Mouse (Mus musculus): ENCODE measurements at regions not wholly inside any gene's neighbourhood (a gene's known extent, or its start where the extent isn't known, plus 50 kb on each side); places are given as distances from the start of the nearest gene placed in this dataset.

- Histone ChIP-seq H3K27ac (replicated peaks) (no peak overlapping the region), H3K36me3 (no peaks in the 10 kb centered on the region), H3K27me3 (replicated peaks) (no peaks in the 10 kb centered on the region), H3K4me1 (no peaks in the 10 kb centered on the region), H3K4me3 (replicated peaks) (no peak overlapping the region), H3K9ac (replicated peaks) (no peak overlapping the region), H3K4me2 (no peak overlapping the region), H3K9me3 (replicated peaks) (no peaks in the 10 kb centered on the region)
- no peak for ATAC-seq (ENCODE audit: low FRiP score)
- 81% methylated on average over 17 of the region's 17 CpGs for WGBS
These were observed 63.1 kb downstream of the Gm11011 start for GRCm38 (mm10) chr2:169524429-169524828.

- ATAC-seq (ENCODE audit: low FRiP score): no peak
- Histone ChIP-seq H3K4me3 (replicated peaks) (no peak overlapping the region), H3K27ac (replicated peaks) (no peak overlapping the region), H3K27me3 (replicated peaks) (no peaks in the 10 kb centered on the region), H3K36me3 (no peaks in the 10 kb centered on the region), H3K4me2 (no peak overlapping the region), H3K9ac (replicated peaks) (no peak overlapping the region), H3K9me3 (replicated peaks) (no peaks in the 10 kb centered on the region), H3K4me1 (0 out of 2 replicates have a peak, but pooled peaks cover 4% of the 10 kb centered on the region)
- WGBS: 79% methylated on average over 9 of the region's 9 CpGs
These were observed 67.6 kb downstream of the Gm11011 start for GRCm38 (mm10) chr2:169519941-169520340.

- no peak for ATAC-seq (ENCODE audit: low FRiP score)
- H3K27ac ChIP-seq (replicated peaks): no peak overlapping the region
- WGBS: 75% methylated on average over 11 of the region's 11 CpGs
These were observed 72.2 kb downstream of the Gm11011 start for GRCm38 (mm10) chr2:169515350-169515749.

GRCm38 (mm10) chr2:169510741-169511140 lies 76.8 kb downstream of the Gm11011 start:
- H3K27ac ChIP-seq (replicated peaks): no peak overlapping the region
- H3K4me2 ChIP-seq: no peak overlapping the region
- H3K4me1 ChIP-seq: no peaks in the 10 kb centered on the region; the same call in 1 of the 2 replicates
- H3K9me3 ChIP-seq (replicated peaks): no peaks in the 10 kb centered on the region
- no peaks in the 10 kb centered on the region for H3K27me3 ChIP-seq (replicated peaks)
- no peak overlapping the region for H3K4me3 ChIP-seq (replicated peaks)
- no peak overlapping the region for H3K9ac ChIP-seq (replicated peaks)
- no peaks in the 10 kb centered on the region for H3K36me3 ChIP-seq
- no peak for ATAC-seq (ENCODE audit: low FRiP score)
- WGBS: 89% methylated on average over 2 of the region's 2 CpGs

More at GRCm38 (mm10) chr2:169515350-169515749, 72.2 kb downstream of the Gm11011 start:
- Histone ChIP-seq H3K4me1 (peaks cover 4% of the 10 kb centered on the region; the same call in 1 of the 2 replicates), H3K4me3 (replicated peaks) (no peak overlapping the region), H3K27me3 (replicated peaks) (no peaks in the 10 kb centered on the region), H3K9ac (replicated peaks) (no peak overlapping the region), H3K4me2 (no peak overlapping the region), H3K9me3 (replicated peaks) (no peaks in the 10 kb centered on the region), H3K36me3 (no peaks in the 10 kb centered on the region)

GRCm38 (mm10) chr2:169509406-169509805 lies 78.1 kb downstream of the Gm11011 start:
- no peak overlapping the region for H3K4me3 ChIP-seq (replicated peaks)
- no peak overlapping the region for H3K4me2 ChIP-seq
- no peak overlapping the region for H3K27ac ChIP-seq (replicated peaks)
- no peaks in the 10 kb centered on the region for H3K9me3 ChIP-seq (replicated peaks)
- ATAC-seq (ENCODE audit: low FRiP score): no peak
- no peaks in the 10 kb centered on the region for H3K27me3 ChIP-seq (replicated peaks)
- H3K4me1 ChIP-seq: no peaks in the 10 kb centered on the region; the same call in 1 of the 2 replicates
- WGBS: 75% methylated on average over 4 of the region's 4 CpGs
- H3K36me3 ChIP-seq: no peaks in the 10 kb centered on the region
- H3K9ac ChIP-seq (replicated peaks): no peak overlapping the region

- 52% methylated on average over 11 of the region's 11 CpGs for WGBS
- H3K9ac ChIP-seq (replicated peaks): no peak overlapping the region
- no peaks in the 10 kb centered on the region for H3K27me3 ChIP-seq (replicated peaks)
- H3K27ac ChIP-seq (replicated peaks): no peak overlapping the region
- no peaks in the 10 kb centered on the region for H3K36me3 ChIP-seq
- H3K4me1 ChIP-seq: peaks cover 14% of the 10 kb centered on the region
- ATAC-seq (ENCODE audit: low FRiP score): no peak
- no peak overlapping the region for H3K4me2 ChIP-seq
- no peak overlapping the region for H3K4me3 ChIP-seq (replicated peaks)
- H3K9me3 ChIP-seq (replicated peaks): no peaks in the 10 kb centered on the region
These were observed 83.0 kb downstream of the Gm11011 start for GRCm38 (mm10) chr2:169504416-169505057.

GRCm38 (mm10) chr2:169503598-169503958 lies 84.0 kb downstream of the Gm11011 start:
- 54% methylated on average over 6 of the region's 6 CpGs for WGBS
- no peaks in the 10 kb centered on the region for H3K9me3 ChIP-seq (replicated peaks)
- H3K27me3 ChIP-seq (replicated peaks): no peaks in the 10 kb centered on the region
- no peak overlapping the region for H3K4me2 ChIP-seq
- H3K36me3 ChIP-seq: no peaks in the 10 kb centered on the region
- peaks cover 14% of the 10 kb centered on the region for H3K4me1 ChIP-seq
- no peak overlapping the region for H3K4me3 ChIP-seq (replicated peaks)
- H3K27ac ChIP-seq (replicated peaks): no peak overlapping the region
- ATAC-seq (ENCODE audit: low FRiP score): no peak; the same call in 1 of the 2 replicates
- no peak overlapping the region for H3K9ac ChIP-seq (replicated peaks)

- no peaks in the 10 kb centered on the region for H3K27me3 ChIP-seq (replicated peaks)
These were observed 84.6 kb downstream of the Gm11011 start for GRCm38 (mm10) chr2:169502717-169503597.

GRCm38 (mm10) chr2:169501736-169502340 lies 85.7 kb downstream of the Gm11011 start:
- no peaks in the 10 kb centered on the region for H3K27me3 ChIP-seq (replicated peaks)
- no peak overlapping the region for H3K4me3 ChIP-seq (replicated peaks)
- no peak for ATAC-seq (ENCODE audit: low FRiP score)
- H3K4me2 ChIP-seq: no peak overlapping the region
- no peaks in the 10 kb centered on the region for H3K36me3 ChIP-seq
- H3K9ac ChIP-seq (replicated peaks): no peak overlapping the region
- H3K9me3 ChIP-seq (replicated peaks): no peaks in the 10 kb centered on the region
- H3K27ac ChIP-seq (replicated peaks): no peak overlapping the region
- H3K4me1 ChIP-seq: peaks cover 14% of the 10 kb centered on the region
- WGBS: 38% methylated on average over 11 of the region's 11 CpGs

More at GRCm38 (mm10) chr2:169502717-169503597, 84.6 kb downstream of the Gm11011 start:
- Histone ChIP-seq H3K9ac (replicated peaks) (no peak overlapping the region), H3K9me3 (replicated peaks) (no peaks in the 10 kb centered on the region), H3K4me2 (peak overlapping the region; percentile 42), H3K4me1 (peaks cover 14% of the 10 kb centered on the region), H3K27ac (replicated peaks) (no peak overlapping the region; the same call in 1 of the 2 replicates), H3K36me3 (no peaks in the 10 kb centered on the region), H3K4me3 (replicated peaks) (no peak overlapping the region)
- ATAC-seq (ENCODE audit: low FRiP score): no peak
- WGBS: 17% methylated on average over 19 of the region's 19 CpGs

- no peak overlapping the region for H3K4me2 ChIP-seq
- H3K27me3 ChIP-seq (replicated peaks): no peaks in the 10 kb centered on the region
- H3K36me3 ChIP-seq: no peaks in the 10 kb centered on the region
- no peak for ATAC-seq (ENCODE audit: low FRiP score)
- WGBS: 92% methylated on average over 10 of the region's 10 CpGs
- no peak overlapping the region for H3K4me3 ChIP-seq (replicated peaks)
- H3K9ac ChIP-seq (replicated peaks): no peak overlapping the region
- no peaks in the 10 kb centered on the region for H3K9me3 ChIP-seq (replicated peaks)
- H3K27ac ChIP-seq (replicated peaks): no peak overlapping the region
- peaks cover 10% of the 10 kb centered on the region; the same call in 1 of the 2 replicates for H3K4me1 ChIP-seq
These were observed 92.2 kb downstream of the Gm11011 start for GRCm38 (mm10) chr2:169495368-169495767.

- no peak for ATAC-seq (ENCODE audit: low FRiP score)
- Histone ChIP-seq H3K27me3 (replicated peaks) (no peaks in the 10 kb centered on the region), H3K4me2 (no peak overlapping the region), H3K9ac (replicated peaks) (no peak overlapping the region), H3K4me3 (replicated peaks) (no peak overlapping the region), H3K36me3 (no peaks in the 10 kb centered on the region), H3K27ac (replicated peaks) (no peak overlapping the region), H3K9me3 (replicated peaks) (no peaks in the 10 kb centered on the region), H3K4me1 (peaks cover 10% of the 10 kb centered on the region; the same call in 1 of the 2 replicates)
- WGBS: 80% methylated on average over 11 of the region's 11 CpGs
These were observed 92.8 kb downstream of the Gm11011 start for GRCm38 (mm10) chr2:169494503-169495311.
